Mouse (Mus musculus) ES-E14 (cell line): Measurements from ENCODE around the gene Adad2.

ENCODE experiments used
- MAFK ChIP-seq: IDR thresholded peaks from 2 replicates; pipeline ENCODE4 v1.6.1; 2014; ENCODE audit warnings: mild to moderate bottlenecking, low read depth, low read length, inconsistent platforms; ENCODE audit not compliant: insufficient read depth
- ZC3H11A ChIP-seq: IDR thresholded peaks from 2 replicates; pipeline ENCODE4 v1.6.1; 2012; ENCODE audit warnings: low read depth, mild to moderate bottlenecking, inconsistent platforms, low read length, borderline replicate concordance
- ZNF384 ChIP-seq: IDR thresholded peaks from 2 replicates; pipeline ENCODE4 v1.6.1; 2012; ENCODE audit warnings: low read depth, low read length, inconsistent platforms

DNA sequence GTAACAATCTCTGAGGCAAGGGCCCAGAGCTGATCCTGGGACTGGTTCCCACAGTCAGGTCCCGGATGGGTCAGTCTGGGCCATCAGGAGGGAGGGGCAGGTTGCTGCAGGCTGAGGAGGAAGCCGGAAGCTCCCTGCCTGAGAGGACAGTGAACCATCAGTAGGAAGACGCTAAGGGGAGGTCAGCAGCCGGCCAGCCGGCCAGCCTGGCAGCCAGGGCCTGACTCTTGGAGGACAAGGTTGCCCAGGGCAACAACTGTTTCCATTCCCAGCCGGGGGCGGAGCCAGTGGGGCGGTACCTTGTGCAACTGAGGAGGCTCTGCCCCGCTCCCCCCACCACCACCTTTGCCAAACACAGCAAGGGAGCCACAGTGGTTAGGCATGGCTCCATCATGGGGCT, 48.5 kb downstream of the Adad2 start:
- no peak for TF ChIP-seq MAFK
- TF ChIP-seq ZNF384, result no peak
- no peak for TF ChIP-seq ZC3H11A
